Mouse (Mus musculus) kidney, embryonic 16.5 days (tissue): ENCODE results near the gene Gabrr3. TPM values are rescaled to one million over a fixed set of nuclear protein-coding genes. Genes with fewer than 3 reads are reported as not detected.
"Not testable (repeated sequence)": the region's sequence is repeated elsewhere in the genome, so short reads cannot be mapped to it uniquely, and the experiment has no call there.

Source experiments
- ATAC-seq: fragments of 200-750 bp; cut with Nextera tagmentation; 2 replicates; pipeline ENCODE4 v1.8.0; 2017; ENCODE audit warnings: moderate TSS enrichment; ENCODE audit not compliant: low FRiP score, low TSS enrichment
- H3K27ac ChIP-seq: fragments of 300-500 bp; sonication (generic); 2 replicates; pipeline ENCODE4 v1.5.1; 2014; ENCODE audit warnings: low read length
- H3K27me3 ChIP-seq: fragments of 300-500 bp; sonication (generic); 2 replicates; pipeline ENCODE4 v1.6.1; 2014; ENCODE audit warnings: low read length, control low read depth, mixed read lengths; ENCODE audit not compliant: insufficient read depth
- H3K36me3 ChIP-seq: fragments of 300-500 bp; sonication (generic); 2 replicates; pipeline ENCODE4 v1.6.1; 2014; ENCODE audit warnings: low read length, control low read depth, mixed read lengths; ENCODE audit not compliant: insufficient read depth
- H3K4me1 ChIP-seq: fragments of 300-500 bp; sonication (generic); 2 replicates; pipeline ENCODE4 v1.6.1; 2014; ENCODE audit warnings: low read length, control low read depth, mixed read lengths; ENCODE audit not compliant: insufficient read depth
- H3K4me2 ChIP-seq: fragments of 300-500 bp; sonication (generic); replicated peaks from 2 replicates; pipeline ENCODE4 v1.6.1; 2014; ENCODE audit warnings: low read depth, low read length
- H3K4me3 ChIP-seq: fragments of 300-500 bp; sonication (generic); 2 replicates; pipeline ENCODE4 v1.5.1; 2014; ENCODE audit warnings: mild to moderate bottlenecking, low read length
- H3K9ac ChIP-seq: fragments of 300-500 bp; sonication (generic); replicated peaks from 2 replicates; pipeline ENCODE4 v1.6.1; 2014; ENCODE audit warnings: low read length
- H3K9me3 ChIP-seq: fragments of 300-500 bp; sonication (generic); 2 replicates; pipeline ENCODE4 v1.6.1; 2016; ENCODE audit warnings: low read length, control low read depth
- WGBS: fragments of 180-500 bp; shearing (Covaris S2); extraction: QIAGEN DNeasy Blood & Tissue Kit; methylation state at CpG from one replicate; pipeline ENCODE4 v1.1.7; 2014; 5-methylcytosine and 5-hydroxymethylcytosine counted together
- polyA plus RNA-seq: library from polyadenylated mRNA; unstranded; fragments of >200 nt; fragmentation: Nextera tagmentation; extraction: Ambion mirVana; gene quantifications from 2 replicates; pipeline ENCODE4 v1.2.1, GENCODE M21; 2015

The Gabrr3 gene
- polyA plus RNA-seq, 1 experiment from 2014 or later, result 0.06 TPM

DNA sequence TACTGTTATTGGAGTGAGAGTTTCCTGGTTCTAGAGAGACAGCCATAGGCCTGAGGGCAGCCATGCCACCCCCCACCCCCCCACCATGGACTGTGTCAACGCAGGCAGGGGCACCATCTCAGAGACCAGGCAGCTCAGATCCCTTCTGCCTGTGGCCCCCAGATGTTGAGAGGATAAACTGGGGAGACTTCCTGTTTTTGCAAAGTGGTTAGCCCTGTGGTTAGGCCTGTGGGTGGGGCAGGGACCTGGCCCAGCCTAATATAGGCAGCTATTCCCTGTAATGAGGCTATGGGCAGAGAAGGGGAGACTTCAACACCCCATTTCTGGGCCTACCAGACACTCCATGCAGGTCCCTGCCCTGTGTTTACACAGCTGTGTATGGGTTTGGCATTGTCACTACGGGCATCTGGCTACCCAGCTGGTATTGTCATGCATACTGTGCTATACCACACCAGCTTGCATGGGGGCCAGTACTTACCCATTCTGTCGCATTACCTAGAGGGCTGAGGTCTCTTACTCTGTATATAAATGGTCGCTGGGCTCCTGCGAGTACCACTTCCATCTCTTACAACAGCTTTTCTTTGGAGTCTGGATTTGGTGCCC lies 52.2 kb downstream of the Gabrr3 start:
- not testable (repeated sequence) for H3K9me3 ChIP-seq, H3K36me3 ChIP-seq, H3K9ac ChIP-seq, H3K4me2 ChIP-seq, H3K27ac ChIP-seq, H3K27me3 ChIP-seq, H3K4me3 ChIP-seq, H3K4me1 ChIP-seq
- 80% methylated on average over 5 of the region's 5 CpGs for WGBS
- ATAC-seq, result peak; percentile 49; the same call in 1 of the 2 replicates

- Histone ChIP-seq H3K4me2 (no peak overlapping the region), H3K27ac (no peak overlapping the region), H3K9me3 (peaks cover 4% of the 10 kb centered on the region; the same call in 1 of the 2 replicates), H3K4me1 (no peaks in the 10 kb centered on the region), H3K27me3 (no peaks in the 10 kb centered on the region), H3K9ac (no peak overlapping the region), H3K4me3 (no peak overlapping the region), H3K36me3 (no peaks in the 10 kb centered on the region)
- no peak for ATAC-seq
- 47% methylated on average over 4 of the region's 4 CpGs for WGBS
These were observed 56.4 kb downstream of the Gabrr3 start for GRCm38 (mm10) chr16:59463567-59463966.

DNA sequence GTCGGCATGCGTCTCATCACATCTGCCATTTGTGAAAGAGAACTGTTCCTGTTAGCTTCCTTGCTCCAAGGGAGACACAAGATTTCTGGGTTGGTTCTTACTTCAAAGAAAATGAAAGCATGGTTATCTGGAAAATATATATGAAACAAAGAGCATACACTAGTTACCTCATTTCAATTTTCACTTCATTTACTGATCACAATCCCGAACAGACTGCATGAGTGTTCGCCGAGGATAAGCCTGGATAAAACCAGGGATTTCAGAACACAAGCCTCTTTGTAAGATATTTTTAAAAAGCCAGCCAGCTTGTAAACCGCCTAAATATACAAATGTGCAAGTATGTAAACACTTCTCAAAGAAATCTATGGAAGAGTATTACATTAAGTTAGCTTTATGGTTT lies 56.8 kb downstream of the Gabrr3 start:
- H3K27me3 ChIP-seq, result no peaks in the 10 kb centered on the region
- H3K4me2 ChIP-seq, result no peak overlapping the region
- ATAC-seq, result no peak
- H3K4me3 ChIP-seq, result no peak overlapping the region
- peaks cover 4% of the 10 kb centered on the region; the same call in 1 of the 2 replicates for H3K9me3 ChIP-seq
- no peaks in the 10 kb centered on the region for H3K36me3 ChIP-seq
- no peak overlapping the region for H3K27ac ChIP-seq
- H3K9ac ChIP-seq, result no peak overlapping the region
- no peaks in the 10 kb centered on the region for H3K4me1 ChIP-seq
- WGBS, result 83% methylated on average over 6 of the region's 6 CpGs

DNA sequence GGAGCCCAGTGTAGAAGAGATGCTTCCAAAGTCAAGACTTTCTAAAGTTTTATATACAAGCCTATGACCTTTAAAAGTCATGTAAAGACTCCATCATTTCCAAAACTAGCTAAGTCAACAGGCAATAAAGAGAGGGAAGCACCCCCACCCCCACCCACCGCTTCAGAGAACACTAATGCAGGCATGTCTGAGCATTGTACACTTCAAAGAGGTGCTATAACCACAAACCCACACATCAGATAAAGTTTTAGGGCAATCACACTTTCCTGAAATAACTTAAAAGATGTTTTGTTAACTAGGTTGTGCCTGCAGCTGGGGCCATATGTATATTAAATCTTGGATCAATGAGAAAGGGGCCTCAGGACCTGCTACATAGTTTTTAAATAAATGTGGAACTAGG lies 62.7 kb downstream of the Gabrr3 start:
- Histone ChIP-seq H3K36me3 (no peaks in the 10 kb centered on the region), H3K27ac (no peak overlapping the region), H3K27me3 (no peaks in the 10 kb centered on the region), H3K4me3 (no peak overlapping the region), H3K4me2 (no peak overlapping the region), H3K4me1 (0 out of 2 replicates have a peak, but pooled peaks cover 10% of the 10 kb centered on the region), H3K9ac (no peak overlapping the region), H3K9me3 (peaks cover under 1% of the 10 kb centered on the region; the same call in 1 of the 2 replicates)
- no peak for ATAC-seq
- 54% methylated on average over 1 of the region's 1 CpGs for WGBS

DNA sequence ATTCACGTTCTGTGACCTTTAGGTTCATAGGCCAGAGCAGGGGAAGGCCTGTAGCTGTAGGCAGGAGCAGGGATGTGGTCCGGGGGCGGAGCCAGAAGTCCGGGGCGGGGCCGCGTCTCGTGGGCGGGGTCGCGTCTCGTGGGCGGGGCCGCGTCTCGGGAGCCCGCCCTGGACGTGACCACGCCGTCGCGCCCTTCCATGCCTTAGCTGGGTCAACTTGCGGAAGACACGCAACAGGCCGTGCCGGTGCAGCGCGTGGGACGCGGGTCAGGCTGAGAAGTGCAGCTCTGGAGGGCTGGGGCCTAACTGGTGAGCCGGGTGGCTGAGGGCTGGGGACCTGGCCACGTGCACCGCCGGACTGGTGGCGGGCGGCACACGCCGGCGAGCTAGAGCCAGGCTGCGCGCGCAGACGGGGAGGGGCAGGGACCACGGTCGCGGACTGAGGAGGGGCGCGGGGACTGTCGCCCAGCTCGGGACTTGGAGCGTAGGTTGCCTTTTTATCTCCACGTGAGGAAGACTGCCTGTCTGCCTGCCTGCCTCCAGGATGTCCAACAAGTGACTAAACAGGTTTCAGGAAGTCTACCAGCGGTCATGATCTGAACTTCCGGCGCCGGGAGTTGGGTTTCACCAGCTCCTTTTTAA lies 64.6 kb downstream of the Gabrr3 start, which contains the start of gene Riox2:
Riox2 (plus strand) TSS at position 139 of the 642 bp plus-strand sequence.
- Histone ChIP-seq H3K4me1 (0 out of 2 replicates have a peak, but pooled peaks cover 10% of the 10 kb centered on the region), H3K4me2 (peak within 1 kb of the TSS; percentile 65), H3K9me3 (no peaks in the 10 kb centered on the region), H3K4me3 (peak within 1 kb of the TSS; percentile 80), H3K36me3 (peaks cover 5% of the 10 kb centered on the region), H3K27ac (peak within 1 kb of the TSS; percentile 68), H3K9ac (peak within 1 kb of the TSS; percentile 70), H3K27me3 (no peaks in the 10 kb centered on the region)
- ATAC-seq, result peak; percentile 96
- 1% methylated on average over 56 of the region's 56 CpGs for WGBS

- peak; percentile 33; the same call in 1 of the 2 replicates for ATAC-seq
- 41% methylated on average over 6 of the region's 6 CpGs for WGBS
- Histone ChIP-seq H3K36me3 (peaks cover 5% of the 10 kb centered on the region), H3K9me3 (no peaks in the 10 kb centered on the region), H3K27me3 (no peaks in the 10 kb centered on the region), H3K4me1 (0 out of 2 replicates have a peak, but pooled peaks cover 10% of the 10 kb centered on the region), H3K4me3 (peak overlapping the region; percentile 80), H3K4me2 (peak overlapping the region; percentile 65), H3K27ac (no peak overlapping the region), H3K9ac (no peak overlapping the region; the same call in 1 of the 2 replicates)
These were observed 65.4 kb downstream of the Gabrr3 start for GRCm38 (mm10) chr16:59472546-59472945.

- H3K4me3 ChIP-seq, result no peak overlapping the region
- H3K9ac ChIP-seq, result no peak overlapping the region
- H3K4me1 ChIP-seq, result 0 out of 2 replicates have a peak, but pooled peaks cover 10% of the 10 kb centered on the region
- ATAC-seq, result no peak
- no peaks in the 10 kb centered on the region for H3K9me3 ChIP-seq
- no peak overlapping the region for H3K27ac ChIP-seq
- H3K4me2 ChIP-seq, result no peak overlapping the region
- 9% methylated on average over 1 of the region's 1 CpGs for WGBS
- H3K36me3 ChIP-seq, result peaks cover 11% of the 10 kb centered on the region
- H3K27me3 ChIP-seq, result no peaks in the 10 kb centered on the region
These were observed 67.7 kb downstream of the Gabrr3 start for GRCm38 (mm10) chr16:59474788-59475187.

DNA sequence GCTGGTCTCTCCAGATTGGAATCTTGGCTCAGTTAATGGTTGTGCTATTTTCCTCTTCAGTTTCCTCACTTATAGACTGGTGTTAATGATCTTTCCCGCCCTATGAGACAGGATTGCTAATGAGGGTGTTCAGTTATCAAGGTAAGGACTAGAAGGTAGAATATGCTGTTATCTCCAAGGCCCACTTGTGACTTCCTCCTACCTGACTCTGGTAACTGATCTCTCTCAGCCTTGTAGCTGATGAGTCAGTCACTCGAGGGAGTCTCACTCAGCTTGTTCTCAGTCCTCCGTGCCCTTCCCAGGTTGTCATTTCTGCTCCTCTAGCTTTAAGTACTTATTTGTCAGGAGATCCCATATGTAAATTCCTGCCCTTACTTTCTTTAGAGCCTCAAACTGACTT lies 70.8 kb downstream of the Gabrr3 start:
- 86% methylated on average over 3 of the region's 3 CpGs for WGBS

DNA sequence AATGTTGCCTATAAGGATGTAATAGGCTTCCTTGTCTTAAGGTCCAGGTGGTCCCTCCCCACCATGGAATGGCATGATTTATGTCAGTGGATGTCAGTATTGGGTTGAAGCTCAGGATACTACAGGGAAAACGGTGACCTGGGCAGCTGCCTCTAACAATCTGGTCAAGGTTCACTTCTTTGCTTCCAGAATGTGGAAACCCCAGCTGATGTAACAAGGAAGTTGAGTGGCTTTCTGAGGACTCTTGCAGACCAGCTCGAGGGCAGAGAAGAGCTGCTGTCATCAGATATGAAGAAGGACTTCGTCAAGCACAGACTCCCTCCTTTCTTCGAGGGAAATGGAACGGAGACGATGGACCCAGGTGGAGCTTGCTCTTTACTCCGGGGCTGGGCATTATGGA lies 80.1 kb downstream of the Gabrr3 start:
- no peak for ATAC-seq

More for the DNA sequence above, 70.8 kb downstream of the Gabrr3 start:
- Histone ChIP-seq H3K9me3 (no peaks in the 10 kb centered on the region), H3K27ac (no peak overlapping the region), H3K27me3 (no peaks in the 10 kb centered on the region), H3K9ac (no peak overlapping the region), H3K4me1 (0 out of 2 replicates have a peak, but pooled peaks cover 1% of the 10 kb centered on the region), H3K36me3 (peaks cover 28% of the 10 kb centered on the region), H3K4me2 (no peak overlapping the region), H3K4me3 (no peak overlapping the region)
- no peak for ATAC-seq

DNA sequence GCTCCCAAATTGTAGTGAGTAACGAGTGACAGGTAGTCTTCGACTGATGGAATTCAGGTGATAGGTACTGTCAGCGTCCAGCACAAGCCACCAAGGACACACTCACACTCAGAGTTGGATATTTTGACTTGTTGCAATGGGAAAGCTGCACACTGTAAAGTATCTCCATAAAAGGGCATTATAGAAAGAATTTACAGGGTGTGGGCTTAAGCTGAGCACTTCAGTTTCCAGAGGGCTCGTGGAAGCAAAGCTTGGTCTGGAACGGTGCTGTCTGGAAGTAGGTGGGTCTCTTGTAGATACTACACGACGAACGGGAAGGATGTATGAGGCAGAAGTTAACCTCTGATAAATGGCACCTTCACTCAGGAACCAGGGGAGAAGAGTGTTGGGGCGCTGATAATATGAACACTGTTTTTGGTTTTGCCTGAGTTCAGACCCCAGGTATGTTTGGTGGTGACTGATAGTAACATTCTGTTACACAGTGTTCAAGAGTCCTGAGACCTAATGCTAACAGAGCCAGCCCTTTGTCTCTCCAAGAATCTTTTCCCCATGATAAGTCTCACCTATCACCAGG lies 80.9 kb downstream of the Gabrr3 start:
- Histone ChIP-seq H3K4me3 (no peak overlapping the region), H3K9ac (no peak overlapping the region), H3K4me1 (no peaks in the 10 kb centered on the region), H3K9me3 (no peaks in the 10 kb centered on the region), H3K4me2 (no peak overlapping the region), H3K27me3 (no peaks in the 10 kb centered on the region), H3K36me3 (peaks cover 53% of the 10 kb centered on the region), H3K27ac (no peak overlapping the region)
- 87% methylated on average over 9 of the region's 9 CpGs for WGBS
- no peak for ATAC-seq

More for the DNA sequence above, 80.1 kb downstream of the Gabrr3 start:
- Histone ChIP-seq H3K4me2 (no peak overlapping the region), H3K36me3 (peaks cover 54% of the 10 kb centered on the region), H3K4me3 (no peak overlapping the region), H3K9ac (no peak overlapping the region), H3K9me3 (no peaks in the 10 kb centered on the region), H3K4me1 (no peaks in the 10 kb centered on the region), H3K27me3 (no peaks in the 10 kb centered on the region), H3K27ac (no peak overlapping the region)
- WGBS, result 47% methylated on average over 7 of the region's 7 CpGs
